Mouse (Mus musculus) testis, adult 2 months (tissue): ENCODE measurements around the gene Ostn. TPM values are rescaled to one million over a fixed set of nuclear protein-coding genes. Genes with fewer than 3 reads are reported as not detected.

ENCODE experiments used
- H3K27ac ChIP-seq: fragments of 200-500 bp; 2 replicates; pipeline ENCODE4 v1.5.1; 2012; ENCODE audit warnings: low read depth, low read length; ENCODE audit not compliant: control insufficient read depth, insufficient read depth
- H3K27me3 ChIP-seq: fragments of 200-500 bp; 2 replicates; pipeline ENCODE4 v1.6.1; 2012; ENCODE audit warnings: mild to moderate bottlenecking, low read length, moderate library complexity; ENCODE audit not compliant: control insufficient read depth, insufficient read depth
- H3K36me3 ChIP-seq: fragments of 200-500 bp; 2 replicates; pipeline ENCODE4 v1.6.1; 2012; ENCODE audit warnings: mild to moderate bottlenecking, low read length; ENCODE audit not compliant: control insufficient read depth, insufficient read depth
- H3K4me1 ChIP-seq: fragments of 200-500 bp; 2 replicates; pipeline ENCODE4 v1.6.1; 2012; ENCODE audit warnings: low read length; ENCODE audit not compliant: control insufficient read depth, insufficient read depth
- H3K4me3 ChIP-seq: fragments of 200-500 bp; 2 replicates; pipeline ENCODE4 v1.5.1; 2012; ENCODE audit warnings: low read depth, mild to moderate bottlenecking, low read length, moderate library complexity, mixed read lengths; ENCODE audit not compliant: control insufficient read depth
- CTCF ChIP-seq: fragments of 200-500 bp; IDR thresholded peaks from 2 replicates; pipeline ENCODE4 v1.5.1; 2012; ENCODE audit warnings: low read depth, mild to moderate bottlenecking, inconsistent platforms, low read length, moderate library complexity; ENCODE audit not compliant: control insufficient read depth, insufficient read depth, insufficient replicate concordance
- POLR2A ChIP-seq: fragments of 200-500 bp; IDR thresholded peaks from 2 replicates; pipeline ENCODE4 v1.6.1; 2012; ENCODE audit warnings: low read depth, mild to moderate bottlenecking, inconsistent platforms, low read length, moderate library complexity; ENCODE audit not compliant: control insufficient read depth
- polyA plus RNA-seq: library from polyadenylated mRNA; depleted of rRNA; stranded (reverse); fragments of >200 nt; gene quantifications from 2 replicates; pipeline ENCODE4 v1.2.3, GENCODE M21; 2012

Ostn gene
- polyA plus RNA-seq, 1 experiment = not detected

GRCm38 (mm10) chr16:27347521-27347920 is 40.2 kb downstream of the Ostn start:
- no peak for TF ChIP-seq CTCF
- TF ChIP-seq POLR2A = no peak
- no peak overlapping the region for H3K4me3 ChIP-seq
- no peaks in the 10 kb centered on the region for H3K4me1 ChIP-seq
- no peak overlapping the region for H3K27ac ChIP-seq
- no peaks in the 10 kb centered on the region for H3K27me3 ChIP-seq
- H3K36me3 ChIP-seq = no peaks in the 10 kb centered on the region

GRCm38 (mm10) chr16:27348359-27348758 is 41.1 kb downstream of the Ostn start:
- TF ChIP-seq CTCF (no peak), POLR2A (no peak)
- Histone ChIP-seq H3K4me1 (no peaks in the 10 kb centered on the region), H3K27me3 (no peaks in the 10 kb centered on the region), H3K36me3 (no peaks in the 10 kb centered on the region), H3K4me3 (no peak overlapping the region), H3K27ac (no peak overlapping the region)

GRCm38 (mm10) chr16:27349235-27349634 is 41.9 kb downstream of the Ostn start:
- TF ChIP-seq POLR2A = no peak
- TF ChIP-seq CTCF = no peak
- no peaks in the 10 kb centered on the region for H3K36me3 ChIP-seq
- no peaks in the 10 kb centered on the region for H3K27me3 ChIP-seq
- H3K4me3 ChIP-seq = no peak overlapping the region
- no peaks in the 10 kb centered on the region for H3K4me1 ChIP-seq
- no peak overlapping the region for H3K27ac ChIP-seq

GRCm38 (mm10) chr16:27349878-27350532 is 42.7 kb downstream of the Ostn start:
- Histone ChIP-seq H3K4me1 (no peaks in the 10 kb centered on the region), H3K27me3 (no peaks in the 10 kb centered on the region), H3K36me3 (no peaks in the 10 kb centered on the region), H3K27ac (no peak overlapping the region), H3K4me3 (no peak overlapping the region)
- no peak for TF ChIP-seq POLR2A

GRCm38 (mm10) chr16:27354464-27354863 is 47.2 kb downstream of the Ostn start:
- Histone ChIP-seq H3K4me1 (no peaks in the 10 kb centered on the region), H3K4me3 (no peak overlapping the region), H3K36me3 (no peaks in the 10 kb centered on the region), H3K27ac (no peak overlapping the region), H3K27me3 (no peaks in the 10 kb centered on the region)
- TF ChIP-seq CTCF = no peak
- no peak for TF ChIP-seq POLR2A

GRCm38 (mm10) chr16:27360059-27360458 is 52.8 kb downstream of the Ostn start:
- TF ChIP-seq CTCF (no peak), POLR2A (no peak)
- no peaks in the 10 kb centered on the region for H3K27me3 ChIP-seq
- no peak overlapping the region for H3K4me3 ChIP-seq
- H3K27ac ChIP-seq = no peak overlapping the region
- H3K36me3 ChIP-seq = no peaks in the 10 kb centered on the region
- H3K4me1 ChIP-seq = no peaks in the 10 kb centered on the region

GRCm38 (mm10) chr16:27370191-27370590 is 62.9 kb downstream of the Ostn start, which contains the start of gene Uts2b:
Uts2b (minus strand) TSS chr16:27370239.
- Histone ChIP-seq H3K27me3 (no peaks in the 10 kb centered on the region), H3K36me3 (no peaks in the 10 kb centered on the region), H3K27ac (no peak within 1 kb of the TSS), H3K4me3 (no peak within 1 kb of the TSS), H3K4me1 (no peaks in the 10 kb centered on the region)
- TF ChIP-seq POLR2A = no peak
- no peak for TF ChIP-seq CTCF
